Mouse (Mus musculus) stomach, postnatal 0 days (tissue): ENCODE results near the gene Rai14. TPM values are rescaled to one million over a fixed set of nuclear protein-coding genes. Genes with fewer than 3 reads are reported as not detected.

Experiments
- ATAC-seq: fragments of 200-750 bp; cut with Nextera tagmentation; 2 replicates; pipeline ENCODE4 v1.8.0; 2017; ENCODE audit not compliant: low FRiP score, low TSS enrichment
- DNase-seq: peaks from one replicate; pipeline ENCODE4 v3.0.0-alpha.2; 2016; ENCODE audit warnings: low spot score
- H3K27ac ChIP-seq: fragments of 300-500 bp; sonication (generic); replicated peaks from 2 replicates; pipeline ENCODE4 v1.5.1; 2014; ENCODE audit warnings: mild to moderate bottlenecking, control low read depth
- H3K27me3 ChIP-seq: fragments of 300-500 bp; sonication (generic); 2 replicates; pipeline ENCODE4 v1.6.1; 2014; ENCODE audit warnings: low read length; ENCODE audit not compliant: control insufficient read depth, insufficient read depth
- H3K36me3 ChIP-seq: fragments of 300-500 bp; sonication (generic); 2 replicates; pipeline ENCODE4 v1.6.1; 2014; ENCODE audit warnings: low read length, mixed read lengths; ENCODE audit not compliant: control insufficient read depth, insufficient read depth
- H3K4me1 ChIP-seq: fragments of 300-500 bp; sonication (generic); replicated peaks from 2 replicates; pipeline ENCODE4 v1.6.1; 2014; ENCODE audit warnings: antibody characterized with exemption; ENCODE audit not compliant: control insufficient read depth, insufficient read depth
- H3K4me2 ChIP-seq: fragments of 300-500 bp; sonication (generic); replicated peaks from 2 replicates; pipeline ENCODE4 v1.6.1; 2014; ENCODE audit warnings: low read depth, mild to moderate bottlenecking, control low read depth, moderate library complexity
- H3K4me3 ChIP-seq: fragments of 300-500 bp; sonication (generic); 2 replicates; pipeline ENCODE4 v1.5.1; 2014; ENCODE audit warnings: low read depth, low read length, control low read depth
- H3K9ac ChIP-seq: fragments of 300-500 bp; sonication (generic); 2 replicates; pipeline ENCODE4 v1.6.1; 2014; ENCODE audit warnings: mild to moderate bottlenecking, low read length, control low read depth, mixed read lengths
- H3K9me3 ChIP-seq: fragments of 300-500 bp; sonication (generic); 2 replicates; pipeline ENCODE4 v1.6.1; 2016; ENCODE audit warnings: low read length; ENCODE audit not compliant: control insufficient read depth
- CTCF ChIP-seq: IDR thresholded peaks from 2 replicates; pipeline ENCODE4 v1.5.1; 2016; ENCODE audit warnings: antibody characterized with exemption, low read depth, mild to moderate bottlenecking, moderate library complexity
- EP300 ChIP-seq: optimal IDR thresholded peaks from 2 replicates; pipeline ENCODE3; 2016; ENCODE audit warnings: antibody characterized with exemption
- WGBS: fragments of 180-500 bp; shearing (Covaris S2); extraction: QIAGEN DNeasy Blood & Tissue Kit; methylation state at CpG from one replicate; pipeline ENCODE4 v1.1.7; 2014; 5-methylcytosine and 5-hydroxymethylcytosine counted together
- polyA plus RNA-seq: library from polyadenylated mRNA; unstranded; fragments of >200 nt; fragmentation: Nextera tagmentation; extraction: Ambion mirVana; gene quantifications from 2 replicates; pipeline ENCODE4 v1.2.1, GENCODE M21; 2015

The Rai14 gene
- polyA plus RNA-seq, 1 experiment from 2014 or later = 8.0 TPM

GRCm38 (mm10) chr15:10632581-10632980 is 81.8 kb downstream of the Rai14 start:
- DNase-seq = no peak
- WGBS = 71% methylated on average over 9 of the region's 9 CpGs
- no peak overlapping the region for H3K27ac ChIP-seq

GRCm38 (mm10) chr15:10632060-10632459 is 82.4 kb downstream of the Rai14 start:
- ATAC-seq = no peak
- no peak for DNase-seq
- Histone ChIP-seq H3K27ac (no peak overlapping the region), H3K4me2 (no peak overlapping the region), H3K36me3 (no peaks in the 10 kb centered on the region), H3K4me3 (no peak overlapping the region), H3K9ac (no peak overlapping the region), H3K4me1 (no peaks in the 10 kb centered on the region), H3K9me3 (no peaks in the 10 kb centered on the region), H3K27me3 (no peaks in the 10 kb centered on the region)
- TF ChIP-seq EP300 (no peak), CTCF (no peak)
- 98% methylated on average over 8 of the region's 8 CpGs for WGBS

More at GRCm38 (mm10) chr15:10632581-10632980, 81.8 kb downstream of the Rai14 start:
- no peak overlapping the region for H3K9ac ChIP-seq
- H3K4me1 ChIP-seq = no peaks in the 10 kb centered on the region
- H3K27me3 ChIP-seq = no peaks in the 10 kb centered on the region
- no peaks in the 10 kb centered on the region for H3K9me3 ChIP-seq
- ATAC-seq = no peak
- no peak overlapping the region for H3K4me3 ChIP-seq
- no peak overlapping the region for H3K4me2 ChIP-seq
- no peaks in the 10 kb centered on the region for H3K36me3 ChIP-seq
- TF ChIP-seq CTCF (no peak), EP300 (no peak)

DNA sequence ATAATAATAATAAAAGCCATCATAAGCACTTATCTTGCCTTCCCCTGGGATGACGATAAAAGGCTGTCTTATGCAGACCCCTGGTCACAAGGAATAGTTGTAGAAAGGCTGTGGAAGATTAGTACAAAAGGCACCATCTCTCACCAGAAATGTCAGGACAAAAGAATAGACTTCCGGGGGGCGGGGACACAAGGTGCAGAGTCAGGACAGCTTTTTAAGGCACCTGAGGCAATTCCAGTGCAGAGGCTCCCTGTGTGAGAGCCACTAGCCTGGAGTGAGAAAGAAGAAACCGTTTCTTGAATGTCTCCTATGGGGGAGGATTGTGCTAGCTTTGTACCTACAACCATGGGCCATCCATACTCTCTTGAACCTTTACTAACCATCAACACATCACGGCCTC is 82.9 kb downstream of the Rai14 start:
- Histone ChIP-seq H3K9ac (no peak overlapping the region), H3K36me3 (no peaks in the 10 kb centered on the region), H3K4me3 (no peak overlapping the region), H3K27ac (no peak overlapping the region), H3K27me3 (no peaks in the 10 kb centered on the region), H3K4me2 (no peak overlapping the region), H3K9me3 (no peaks in the 10 kb centered on the region), H3K4me1 (no peaks in the 10 kb centered on the region)
- DNase-seq = no peak
- ATAC-seq = no peak
- TF ChIP-seq CTCF = no peak
- no peak for TF ChIP-seq EP300
- WGBS = 93% methylated on average over 5 of the region's 5 CpGs

DNA sequence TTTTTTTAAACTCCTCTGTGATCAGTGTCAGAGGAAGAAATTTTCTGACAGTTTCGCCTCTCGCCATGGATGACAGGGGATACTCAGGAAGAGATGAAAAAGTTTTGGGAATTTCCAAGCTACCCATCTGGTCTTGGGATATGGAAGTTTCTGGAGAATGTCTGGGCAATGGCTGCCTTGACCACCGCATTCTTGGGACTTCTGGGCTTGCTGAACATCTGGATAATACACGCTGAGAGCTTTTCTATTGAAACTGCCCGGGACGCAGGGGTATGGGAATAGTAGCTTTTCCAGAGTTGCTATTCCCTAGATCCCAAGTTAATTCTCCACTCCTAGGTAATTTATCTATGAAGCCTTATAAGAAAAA is 85.5 kb downstream of the Rai14 start:
- TF ChIP-seq EP300 = no peak
- no peak for TF ChIP-seq CTCF
- Histone ChIP-seq H3K9ac (no peak overlapping the region), H3K36me3 (no peaks in the 10 kb centered on the region), H3K9me3 (no peaks in the 10 kb centered on the region), H3K27ac (no peak overlapping the region), H3K4me3 (no peak overlapping the region), H3K4me2 (no peak overlapping the region), H3K4me1 (no peaks in the 10 kb centered on the region; the same call in 1 of the 2 replicates), H3K27me3 (no peaks in the 10 kb centered on the region)
- WGBS = 86% methylated on average over 6 of the region's 6 CpGs
- ATAC-seq (no peak), DNase-seq (no peak)

- H3K9me3 ChIP-seq = no peaks in the 10 kb centered on the region
- no peak overlapping the region for H3K9ac ChIP-seq
- H3K36me3 ChIP-seq = no peaks in the 10 kb centered on the region
- H3K4me2 ChIP-seq = no peak overlapping the region
- no peak overlapping the region for H3K4me3 ChIP-seq
- no peaks in the 10 kb centered on the region for H3K27me3 ChIP-seq
- DNase-seq = no peak
- TF ChIP-seq EP300 (no peak), CTCF (no peak)
- no peak overlapping the region for H3K27ac ChIP-seq
- no peaks in the 10 kb centered on the region; the same call in none of the 2 replicates for H3K4me1 ChIP-seq
- 55% methylated on average over 16 of the region's 16 CpGs for WGBS
- ATAC-seq = no peak
Measured at GRCm38 (mm10) chr15:10628131-10628979, 86.1 kb downstream of the Rai14 start.

DNA sequence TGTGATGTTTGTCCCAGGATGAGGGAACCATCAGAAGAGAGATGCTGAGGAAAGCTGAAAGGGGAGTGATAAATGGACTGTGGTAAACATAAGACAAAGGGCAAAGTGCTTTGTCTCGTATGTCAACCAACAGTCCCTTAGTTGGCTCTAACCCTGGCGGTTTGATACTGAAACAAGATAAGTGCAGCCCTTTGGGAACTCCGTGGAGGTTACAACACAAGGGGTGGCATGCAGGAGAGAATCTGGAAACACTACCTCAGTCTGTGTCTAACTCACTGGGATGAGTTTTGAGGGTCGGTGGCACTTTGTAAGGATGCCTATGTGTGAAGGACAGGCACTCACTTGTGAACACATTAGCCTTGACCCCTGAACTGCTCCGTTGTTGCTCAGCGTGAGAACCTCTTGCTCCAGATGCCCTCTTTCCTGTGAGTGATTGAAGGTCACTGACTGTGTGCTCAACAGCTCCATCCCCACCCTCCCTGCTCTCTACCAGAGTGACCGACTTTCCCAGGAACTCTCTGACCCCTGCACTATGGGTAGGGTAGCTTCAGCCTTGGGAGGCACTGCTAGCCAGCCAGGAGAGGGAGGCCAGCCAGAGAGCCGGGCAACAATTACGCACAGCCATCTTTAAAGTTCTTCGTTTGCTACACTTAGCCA is 90.7 kb downstream of the Rai14 start:
- Histone ChIP-seq H3K27ac (no peak overlapping the region), H3K4me2 (no peak overlapping the region), H3K36me3 (no peaks in the 10 kb centered on the region), H3K9me3 (peaks cover under 1% of the 10 kb centered on the region; the same call in 1 of the 2 replicates), H3K4me3 (no peak overlapping the region), H3K9ac (no peak overlapping the region), H3K4me1 (peaks cover 2% of the 10 kb centered on the region), H3K27me3 (no peaks in the 10 kb centered on the region)
- WGBS = 36% methylated on average over 10 of the region's 10 CpGs
- TF ChIP-seq CTCF (no peak), EP300 (no peak)
- DNase-seq = no peak
- no peak for ATAC-seq
